Mouse (Mus musculus) intestine, embryonic 16.5 days (tissue): Measurements from ENCODE around the gene Tanc1. TPM values are rescaled to one million over a fixed set of nuclear protein-coding genes. Genes with fewer than 3 reads are reported as not detected.

ENCODE experiments used
- ATAC-seq: fragments of 200-750 bp; cut with Nextera tagmentation; 2 replicates; pipeline ENCODE4 v1.8.0; 2017; ENCODE audit warnings: moderate TSS enrichment, moderate library complexity
- H3K27ac ChIP-seq: fragments of 300-500 bp; sonication (generic); 2 replicates; pipeline ENCODE4 v1.5.1; 2014; ENCODE audit warnings: mild to moderate bottlenecking, low read length
- H3K27me3 ChIP-seq: fragments of 300-500 bp; sonication (generic); replicated peaks from 2 replicates; pipeline ENCODE4 v1.6.1; 2014; ENCODE audit warnings: low read length, control low read depth, mixed read lengths; ENCODE audit not compliant: control insufficient read depth, insufficient read depth
- H3K36me3 ChIP-seq: fragments of 300-500 bp; sonication (generic); 2 replicates; pipeline ENCODE4 v1.6.1; 2014; ENCODE audit warnings: low read length, control low read depth; ENCODE audit not compliant: control insufficient read depth, insufficient read depth
- H3K4me1 ChIP-seq: fragments of 300-500 bp; sonication (generic); 2 replicates; pipeline ENCODE4 v1.6.1; 2014; ENCODE audit warnings: low read length, control low read depth, mixed read lengths; ENCODE audit not compliant: control insufficient read depth, insufficient read depth
- H3K4me2 ChIP-seq: fragments of 300-500 bp; sonication (generic); 2 replicates; pipeline ENCODE4 v1.6.1; 2014; ENCODE audit warnings: low read depth, low read length, control low read depth
- H3K4me3 ChIP-seq: fragments of 300-500 bp; sonication (generic); 2 replicates; pipeline ENCODE4 v1.5.1; 2014; ENCODE audit warnings: mild to moderate bottlenecking, low read length
- H3K9ac ChIP-seq: fragments of 300-500 bp; sonication (generic); 2 replicates; pipeline ENCODE4 v1.6.1; 2014; ENCODE audit warnings: low read depth, low read length
- H3K9me3 ChIP-seq: fragments of 300-500 bp; sonication (generic); 2 replicates; pipeline ENCODE4 v1.6.1; 2016; ENCODE audit warnings: low read length, control low read depth; ENCODE audit not compliant: control insufficient read depth
- whole genome bisulfite sequencing: fragments of 180-500 bp; shearing (Covaris S2); extraction: QIAGEN DNeasy Blood & Tissue Kit; methylation state at CpG from one replicate; pipeline ENCODE4 v1.1.7; 2014; 5-methylcytosine and 5-hydroxymethylcytosine counted together
- polyA plus RNA-seq: library from polyadenylated mRNA; unstranded; fragments of >200 nt; fragmentation: Nextera tagmentation; extraction: Ambion mirVana; gene quantifications from 2 replicates; pipeline ENCODE4 v1.2.1, GENCODE M21; 2015

The Tanc1 gene
- polyA plus RNA-seq, 1 experiment from 2014 or later = 20.8 TPM

GRCm38 (mm10) chr2:59672686-59673085, 60.8 kb downstream of the Tanc1 start:
- Histone ChIP-seq H3K27ac (no peak overlapping the region), H3K4me2 (no peak overlapping the region), H3K9ac (peak overlapping the region; percentile 1; the same call in 1 of the 2 replicates), H3K9me3 (no peaks in the 10 kb centered on the region), H3K36me3 (no peaks in the 10 kb centered on the region), H3K27me3 (no peaks in the 10 kb centered on the region), H3K4me3 (no peak overlapping the region), H3K4me1 (peaks cover 67% of the 10 kb centered on the region)
- WGBS = 82% methylated on average over 8 of the region's 8 CpGs
- ATAC-seq = no peak

GRCm38 (mm10) chr2:59673351-59673750, 61.5 kb downstream of the Tanc1 start:
- ATAC-seq = no peak
- Histone ChIP-seq H3K4me2 (no peak overlapping the region), H3K4me3 (no peak overlapping the region), H3K27me3 (no peaks in the 10 kb centered on the region), H3K27ac (no peak overlapping the region), H3K4me1 (peaks cover 68% of the 10 kb centered on the region), H3K9me3 (no peaks in the 10 kb centered on the region), H3K36me3 (no peaks in the 10 kb centered on the region), H3K9ac (no peak overlapping the region)
- WGBS = 67% methylated on average over 6 of the region's 6 CpGs

- WGBS = 76% methylated on average over 1 of the region's 1 CpGs
- H3K27ac ChIP-seq = no peak overlapping the region
- H3K9ac ChIP-seq = no peak overlapping the region
- no peaks in the 10 kb centered on the region for H3K9me3 ChIP-seq
- no peak for ATAC-seq
- peaks cover 68% of the 10 kb centered on the region for H3K4me1 ChIP-seq
- H3K4me3 ChIP-seq = no peak overlapping the region
- H3K36me3 ChIP-seq = no peaks in the 10 kb centered on the region
- no peaks in the 10 kb centered on the region for H3K27me3 ChIP-seq
- H3K4me2 ChIP-seq = no peak overlapping the region
Observed at GRCm38 (mm10) chr2:59673877-59674276, 62.0 kb downstream of the Tanc1 start.

- Histone ChIP-seq H3K4me1 (peaks cover 68% of the 10 kb centered on the region), H3K27ac (peak overlapping the region; percentile 10; the same call in 1 of the 2 replicates), H3K9ac (no peak overlapping the region), H3K9me3 (no peaks in the 10 kb centered on the region), H3K36me3 (no peaks in the 10 kb centered on the region), H3K27me3 (no peaks in the 10 kb centered on the region), H3K4me2 (no peak overlapping the region), H3K4me3 (no peak overlapping the region)
- no peak for ATAC-seq
- WGBS = 50% methylated on average over 17 of the region's 17 CpGs
Observed at GRCm38 (mm10) chr2:59675270-59675995, 63.6 kb downstream of the Tanc1 start.

GRCm38 (mm10) chr2:59676041-59676440, 64.2 kb downstream of the Tanc1 start:
- Histone ChIP-seq H3K27ac (peak overlapping the region; percentile 85), H3K4me1 (peaks cover 67% of the 10 kb centered on the region), H3K9me3 (no peaks in the 10 kb centered on the region), H3K36me3 (no peaks in the 10 kb centered on the region), H3K4me2 (no peak overlapping the region), H3K27me3 (no peaks in the 10 kb centered on the region), H3K9ac (no peak overlapping the region), H3K4me3 (no peak overlapping the region)
- 71% methylated on average over 6 of the region's 6 CpGs for WGBS
- no peak for ATAC-seq

GRCm38 (mm10) chr2:59676442-59676841, 64.6 kb downstream of the Tanc1 start:
- no peaks in the 10 kb centered on the region for H3K36me3 ChIP-seq
- ATAC-seq = peak; percentile 75

GRCm38 (mm10) chr2:59679424-59680020, 67.7 kb downstream of the Tanc1 start:
- no peak for ATAC-seq

More at GRCm38 (mm10) chr2:59676442-59676841, 64.6 kb downstream of the Tanc1 start:
- Histone ChIP-seq H3K4me3 (no peak overlapping the region), H3K4me1 (peaks cover 65% of the 10 kb centered on the region), H3K9me3 (no peaks in the 10 kb centered on the region), H3K9ac (no peak overlapping the region; the same call in 1 of the 2 replicates), H3K4me2 (0 out of 2 replicates have a peak overlapping the region, but pooled peaks have one; percentile 1), H3K27ac (peak overlapping the region; percentile 85), H3K27me3 (no peaks in the 10 kb centered on the region)
- 31% methylated on average over 6 of the region's 6 CpGs for WGBS

GRCm38 (mm10) chr2:59680736-59681135, 68.9 kb downstream of the Tanc1 start:
- 66% methylated on average over 5 of the region's 5 CpGs for WGBS
- H3K9ac ChIP-seq = no peak overlapping the region
- no peaks in the 10 kb centered on the region for H3K27me3 ChIP-seq
- H3K4me3 ChIP-seq = no peak overlapping the region
- H3K4me1 ChIP-seq = peaks cover 42% of the 10 kb centered on the region
- H3K4me2 ChIP-seq = no peak overlapping the region
- no peaks in the 10 kb centered on the region for H3K9me3 ChIP-seq
- H3K27ac ChIP-seq = no peak overlapping the region
- ATAC-seq = peak; percentile 17; the same call in 1 of the 2 replicates
- no peaks in the 10 kb centered on the region for H3K36me3 ChIP-seq

More at GRCm38 (mm10) chr2:59679424-59680020, 67.7 kb downstream of the Tanc1 start:
- Histone ChIP-seq H3K36me3 (no peaks in the 10 kb centered on the region), H3K9me3 (no peaks in the 10 kb centered on the region), H3K9ac (no peak overlapping the region), H3K4me3 (no peak overlapping the region), H3K27ac (no peak overlapping the region), H3K4me2 (no peak overlapping the region), H3K4me1 (peaks cover 41% of the 10 kb centered on the region), H3K27me3 (no peaks in the 10 kb centered on the region)
- WGBS = 87% methylated on average over 10 of the region's 10 CpGs

GRCm38 (mm10) chr2:59681181-59681580, 69.3 kb downstream of the Tanc1 start:
- H3K27me3 ChIP-seq = no peaks in the 10 kb centered on the region
- H3K27ac ChIP-seq = no peak overlapping the region
- H3K4me2 ChIP-seq = no peak overlapping the region
- peak; percentile 57 for ATAC-seq
- WGBS = 61% methylated on average over 4 of the region's 4 CpGs
- no peaks in the 10 kb centered on the region for H3K9me3 ChIP-seq
- no peaks in the 10 kb centered on the region for H3K36me3 ChIP-seq
- no peak overlapping the region for H3K9ac ChIP-seq
- H3K4me1 ChIP-seq = peaks cover 41% of the 10 kb centered on the region
- H3K4me3 ChIP-seq = no peak overlapping the region
